Mouse (Mus musculus): ENCODE measurements around the gene Gng13. TPM values are rescaled to one million over a fixed set of nuclear protein-coding genes. Genes with fewer than 3 reads are reported as not detected.
A peak's percentile ranks its signal among the peaks of the same experiment; 100 is the strongest.

Gene Gng13
- 5.5 and 11.3 TPM in 2 replicates for polyA plus RNA-seq (2015; fragmentation: Nextera tagmentation; extraction: Ambion mirVana)

- peak; percentile 73; the same call in 1 of the 2 replicates for ATAC-seq
These were observed at the start of gene Gng13 for GRCm38 (mm10) chr17:25716711-25717637. Gng13 (plus strand) TSS chr17:25717171.

GRCm38 (mm10) chr17:25668481-25669055 lies 48.4 kb upstream of the Gng13 start:
- 0 out of 2 replicates have a peak, but pooled peaks have one; percentile 21 for ATAC-seq
- 48% methylated on average over 7 of the region's 7 CpGs for WGBS
- Histone ChIP-seq H3K4me2 (ENCODE audit: low read length) (no peak overlapping the region), H3K4me3 (ENCODE audit: low read length) (no peak overlapping the region), H3K27ac (ENCODE audit: low read depth, low read length) (no peak overlapping the region), H3K4me1 (ENCODE audit: control insufficient read depth, insufficient read depth, low read depth, low read length) (peaks cover 5% of the 10 kb centered on the region), H3K9ac (ENCODE audit: low read depth, low read length) (no peak overlapping the region), H3K27me3 (replicated peaks; ENCODE audit: control insufficient read depth, insufficient read depth, low read length) (no peaks in the 10 kb centered on the region), H3K36me3 (ENCODE audit: control insufficient read depth, insufficient read depth, low read length) (no peaks in the 10 kb centered on the region), H3K9me3 (ENCODE audit: control insufficient read depth, low read length) (no peaks in the 10 kb centered on the region)

More at GRCm38 (mm10) chr17:25716711-25717637, at the start of gene Gng13:
- H3K4me3 ChIP-seq (ENCODE audit: low read length): peak within 1 kb of the TSS; percentile 48
- H3K4me1 ChIP-seq (ENCODE audit: control insufficient read depth, insufficient read depth, low read depth, low read length): peaks cover 8% of the 10 kb centered on the region
- no peaks in the 10 kb centered on the region for H3K36me3 ChIP-seq (ENCODE audit: control insufficient read depth, insufficient read depth, low read length)
- peak within 1 kb of the TSS; percentile 72 for H3K9ac ChIP-seq (ENCODE audit: low read depth, low read length)
- peaks cover 25% of the 10 kb centered on the region for H3K27me3 ChIP-seq (replicated peaks; ENCODE audit: control insufficient read depth, insufficient read depth, low read length)
- no peaks in the 10 kb centered on the region for H3K9me3 ChIP-seq (ENCODE audit: control insufficient read depth, low read length)
- no peak within 1 kb of the TSS for H3K27ac ChIP-seq (ENCODE audit: low read depth, low read length)
- peak within 1 kb of the TSS; percentile 90 for H3K4me2 ChIP-seq (ENCODE audit: low read length)
- WGBS: 1% methylated on average over 27 of the region's 45 CpGs

GRCm38 (mm10) chr17:25672982-25673381 lies 44.0 kb upstream of the Gng13 start:
- H3K27ac ChIP-seq (ENCODE audit: low read depth, low read length): no peak overlapping the region
- no peaks in the 10 kb centered on the region for H3K27me3 ChIP-seq (replicated peaks; ENCODE audit: control insufficient read depth, insufficient read depth, low read length)
- H3K4me2 ChIP-seq (ENCODE audit: low read length): no peak overlapping the region
- H3K36me3 ChIP-seq (ENCODE audit: control insufficient read depth, insufficient read depth, low read length): no peaks in the 10 kb centered on the region
- peak; percentile 79 for ATAC-seq
- no peaks in the 10 kb centered on the region for H3K9me3 ChIP-seq (ENCODE audit: control insufficient read depth, low read length)
- peaks cover 3% of the 10 kb centered on the region; the same call in 1 of the 2 replicates for H3K4me1 ChIP-seq (ENCODE audit: control insufficient read depth, insufficient read depth, low read depth, low read length)
- no peak overlapping the region for H3K4me3 ChIP-seq (ENCODE audit: low read length)
- H3K9ac ChIP-seq (ENCODE audit: low read depth, low read length): no peak overlapping the region

- no peak overlapping the region for H3K4me2 ChIP-seq (ENCODE audit: low read length)
- H3K4me1 ChIP-seq (ENCODE audit: control insufficient read depth, insufficient read depth, low read depth, low read length): peaks cover 5% of the 10 kb centered on the region
- no peak overlapping the region for H3K9ac ChIP-seq (ENCODE audit: low read depth, low read length)
- H3K27me3 ChIP-seq (replicated peaks; ENCODE audit: control insufficient read depth, insufficient read depth, low read length): no peaks in the 10 kb centered on the region
- WGBS: 57% methylated on average over 6 of the region's 6 CpGs
- ATAC-seq: no peak
- no peak overlapping the region for H3K4me3 ChIP-seq (ENCODE audit: low read length)
- H3K36me3 ChIP-seq (ENCODE audit: control insufficient read depth, insufficient read depth, low read length): no peaks in the 10 kb centered on the region
- no peaks in the 10 kb centered on the region for H3K9me3 ChIP-seq (ENCODE audit: control insufficient read depth, low read length)
- no peak overlapping the region for H3K27ac ChIP-seq (ENCODE audit: low read depth, low read length)
These were observed 39.0 kb upstream of the Gng13 start for GRCm38 (mm10) chr17:25677969-25678368.

GRCm38 (mm10) chr17:25679818-25680217 lies 37.2 kb upstream of the Gng13 start:
- 4% methylated on average over 5 of the region's 5 CpGs for WGBS
- H3K4me2 ChIP-seq (ENCODE audit: low read length): no peak overlapping the region
- no peak overlapping the region for H3K4me3 ChIP-seq (ENCODE audit: low read length)
- peak; percentile 67 for ATAC-seq
- H3K27me3 ChIP-seq (replicated peaks; ENCODE audit: control insufficient read depth, insufficient read depth, low read length): no peaks in the 10 kb centered on the region
- H3K9me3 ChIP-seq (ENCODE audit: control insufficient read depth, low read length): no peaks in the 10 kb centered on the region
- no peak overlapping the region for H3K9ac ChIP-seq (ENCODE audit: low read depth, low read length)
- H3K4me1 ChIP-seq (ENCODE audit: control insufficient read depth, insufficient read depth, low read depth, low read length): peaks cover 5% of the 10 kb centered on the region
- peak overlapping the region; percentile 31; the same call in 1 of the 2 replicates for H3K27ac ChIP-seq (ENCODE audit: low read depth, low read length)
- H3K36me3 ChIP-seq (ENCODE audit: control insufficient read depth, insufficient read depth, low read length): no peaks in the 10 kb centered on the region

GRCm38 (mm10) chr17:25681636-25682035 lies 35.3 kb upstream of the Gng13 start:
- Histone ChIP-seq H3K4me3 (ENCODE audit: low read length) (no peak overlapping the region), H3K4me1 (ENCODE audit: control insufficient read depth, insufficient read depth, low read depth, low read length) (peaks cover 5% of the 10 kb centered on the region), H3K9me3 (ENCODE audit: control insufficient read depth, low read length) (no peaks in the 10 kb centered on the region), H3K36me3 (ENCODE audit: control insufficient read depth, insufficient read depth, low read length) (no peaks in the 10 kb centered on the region), H3K9ac (ENCODE audit: low read depth, low read length) (no peak overlapping the region), H3K4me2 (ENCODE audit: low read length) (no peak overlapping the region), H3K27ac (ENCODE audit: low read depth, low read length) (no peak overlapping the region), H3K27me3 (replicated peaks; ENCODE audit: control insufficient read depth, insufficient read depth, low read length) (no peaks in the 10 kb centered on the region)
- WGBS: 74% methylated on average over 4 of the region's 4 CpGs
- ATAC-seq: no peak

- no peak overlapping the region for H3K4me3 ChIP-seq (ENCODE audit: low read length)
- no peaks in the 10 kb centered on the region for H3K27me3 ChIP-seq (replicated peaks; ENCODE audit: control insufficient read depth, insufficient read depth, low read length)
- no peak overlapping the region for H3K27ac ChIP-seq (ENCODE audit: low read depth, low read length)
- no peak overlapping the region for H3K4me2 ChIP-seq (ENCODE audit: low read length)
- H3K9ac ChIP-seq (ENCODE audit: low read depth, low read length): no peak overlapping the region
- no peaks in the 10 kb centered on the region for H3K9me3 ChIP-seq (ENCODE audit: control insufficient read depth, low read length)
- 53% methylated on average over 7 of the region's 7 CpGs for WGBS
- H3K4me1 ChIP-seq (ENCODE audit: control insufficient read depth, insufficient read depth, low read depth, low read length): no peaks in the 10 kb centered on the region
- H3K36me3 ChIP-seq (ENCODE audit: control insufficient read depth, insufficient read depth, low read length): no peaks in the 10 kb centered on the region
- no peak for ATAC-seq
These were observed 30.6 kb upstream of the Gng13 start for GRCm38 (mm10) chr17:25686323-25686722.

GRCm38 (mm10) chr17:25688922-25689321 lies 28.0 kb upstream of the Gng13 start:
- Histone ChIP-seq H3K4me2 (ENCODE audit: low read length) (no peak overlapping the region), H3K4me3 (ENCODE audit: low read length) (no peak overlapping the region), H3K27ac (ENCODE audit: low read depth, low read length) (no peak overlapping the region), H3K27me3 (replicated peaks; ENCODE audit: control insufficient read depth, insufficient read depth, low read length) (no peaks in the 10 kb centered on the region), H3K36me3 (ENCODE audit: control insufficient read depth, insufficient read depth, low read length) (no peaks in the 10 kb centered on the region), H3K9me3 (ENCODE audit: control insufficient read depth, low read length) (no peaks in the 10 kb centered on the region), H3K9ac (ENCODE audit: low read depth, low read length) (no peak overlapping the region), H3K4me1 (ENCODE audit: control insufficient read depth, insufficient read depth, low read depth, low read length) (no peaks in the 10 kb centered on the region)
- WGBS: 82% methylated on average over 4 of the region's 4 CpGs
- ATAC-seq: no peak

- H3K36me3 ChIP-seq (ENCODE audit: control insufficient read depth, insufficient read depth, low read length): no peaks in the 10 kb centered on the region
- H3K4me1 ChIP-seq (ENCODE audit: control insufficient read depth, insufficient read depth, low read depth, low read length): no peaks in the 10 kb centered on the region
- H3K4me2 ChIP-seq (ENCODE audit: low read length): no peak overlapping the region
- H3K9ac ChIP-seq (ENCODE audit: low read depth, low read length): no peak overlapping the region
- 42% methylated on average over 1 of the region's 1 CpGs for WGBS
- ATAC-seq: no peak
- H3K4me3 ChIP-seq (ENCODE audit: low read length): no peak overlapping the region
- H3K27ac ChIP-seq (ENCODE audit: low read depth, low read length): no peak overlapping the region
- no peaks in the 10 kb centered on the region for H3K9me3 ChIP-seq (ENCODE audit: control insufficient read depth, low read length)
- H3K27me3 ChIP-seq (replicated peaks; ENCODE audit: control insufficient read depth, insufficient read depth, low read length): no peaks in the 10 kb centered on the region
These were observed 20.7 kb upstream of the Gng13 start for GRCm38 (mm10) chr17:25696263-25696662.

All from hindbrain, embryonic 16.5 days (tissue).